In the genomic region with DNA sequence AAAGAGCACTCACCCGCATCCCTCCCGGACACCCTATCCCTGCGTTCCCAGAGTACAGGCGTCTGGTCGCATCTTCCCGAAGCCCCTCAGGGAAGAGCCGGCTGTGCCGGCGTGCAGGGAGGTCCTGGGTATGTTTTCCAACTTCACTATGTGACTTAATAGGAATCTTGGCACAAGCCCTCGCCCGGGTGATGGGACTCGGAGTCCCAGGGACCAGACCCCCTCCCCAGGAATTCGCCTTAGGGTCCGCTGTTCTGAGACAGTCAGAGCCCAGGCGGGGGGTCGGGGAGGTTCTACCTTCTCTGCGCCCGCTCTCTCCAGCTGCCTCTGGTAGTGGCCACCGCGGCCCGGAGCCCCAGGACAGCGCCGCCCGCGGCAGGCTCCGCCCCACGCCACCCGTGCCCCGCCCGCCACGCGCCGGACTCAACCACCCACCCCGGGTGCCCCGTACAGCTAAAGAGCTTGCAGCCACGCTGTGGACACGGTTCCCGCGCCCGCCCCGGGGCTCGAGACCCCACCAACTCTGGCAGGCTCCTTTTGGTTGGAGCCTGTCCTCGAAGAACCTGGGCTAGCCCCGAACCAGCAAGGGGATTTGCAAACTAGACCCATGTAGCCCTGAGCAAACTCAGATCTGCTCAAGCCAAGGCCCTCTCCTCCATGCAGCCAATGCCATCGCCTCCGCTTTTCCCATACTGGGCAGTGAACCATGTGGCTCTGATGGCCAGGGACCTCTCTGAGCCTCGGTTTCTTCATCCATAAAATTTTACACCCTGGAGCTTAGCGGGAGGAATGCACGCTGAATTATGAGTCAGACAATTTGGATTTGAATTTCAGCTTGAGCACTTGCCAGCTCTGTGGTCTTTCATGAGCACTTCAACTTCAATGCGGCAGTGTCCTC, we compare ENCODE assay signal across 8 mouse cellular contexts. TPM values are rescaled to one million over a fixed set of nuclear protein-coding genes. Genes with fewer than 3 reads are reported as not detected.
DNase-seq lines count a peak whose midpoint lies in the region; ATAC-seq and TF ChIP-seq lines count a peak whose summit lies in the region.

Adamtsl4 (minus strand) TSS at position 394 of the 898 bp plus-strand sequence.

- peak; percentile 88 for DNase-seq in adipocyte (ENCODE audit: low spot score)
- peak; percentile 79 for DNase-seq in embryonic facial prominence, embryonic 11.5 days (ENCODE audit: low spot score)
- DNase-seq in heart, adult 2 months = peak; percentile 90 to 92
- DNase-seq in kidney, adult 2 months = peak; percentile 74
- no peak for DNase-seq in c-Kit-positive CD71-positive TER-119-positive erythroid progenitor cells, embryonic 14.5 days (ENCODE audit: low spot score)

- H3K9me3 ChIP-seq in E14TG2a.4 (ENCODE audit: low read length) = no peaks in the 10 kb centered on the region
- no peaks in the 10 kb centered on the region for H3K9me3 ChIP-seq in embryonic facial prominence, embryonic 11.5 days (replicated peaks; ENCODE audit: control insufficient read depth, low read length)
- no peaks in the 10 kb centered on the region for H3K9me3 ChIP-seq in lung, embryonic 15.5 days

- TF ChIP-seq EP300 in heart, adult 2 months (IDR thresholded peaks at IDR 0.05; ENCODE audit: insufficient read depth, low read depth, low read length) = no peak

- 6% methylated on average over 45 of the region's 50 CpGs for WGBS in embryonic facial prominence, embryonic 11.5 days
- WGBS in heart, adult 2 months = 4% methylated on average over 49 of the region's 50 CpGs
- 4% methylated on average over 50 of the region's 50 CpGs for WGBS in kidney, adult 2 months
- WGBS in lung, embryonic 15.5 days = 3% methylated on average over 50 of the region's 50 CpGs

- TF ChIP-seq CTCF in E14TG2a.4 (conservative IDR thresholded peaks at IDR 0.05; ENCODE audit: low read length) = no peak
- TF ChIP-seq CTCF in heart, adult 2 months (IDR thresholded peaks at IDR 0.05) = peak; percentile 38
- TF ChIP-seq CTCF in kidney, adult 2 months (conservative IDR thresholded peaks at IDR 0.05; ENCODE audit: insufficient read depth, insufficient read length, low read depth, low read length) = no peak

- peak within 1 kb of the TSS; percentile 63 for H3K9ac ChIP-seq in embryonic facial prominence, embryonic 11.5 days (replicated peaks; ENCODE audit: low read length)
- H3K9ac ChIP-seq in heart, adult 2 months (ENCODE audit: low read depth, low read length) = peak within 1 kb of the TSS; percentile 80
- H3K9ac ChIP-seq in lung, embryonic 15.5 days = peak within 1 kb of the TSS; percentile 42

- no peaks in the 10 kb centered on the region for H3K79me2 ChIP-seq in heart, adult 2 months (replicated peaks; ENCODE audit: control insufficient read depth, insufficient read depth, low read length)

- no peak within 1 kb of the TSS for H3K27ac ChIP-seq in embryonic facial prominence, embryonic 11.5 days (replicated peaks; ENCODE audit: low read depth, low read length)
- H3K27ac ChIP-seq in heart, adult 2 months = peak within 1 kb of the TSS; percentile 96
- H3K27ac ChIP-seq in kidney, adult 2 months (ENCODE audit: insufficient read depth, low read depth, low read length) = peak within 1 kb of the TSS; percentile 49
- H3K27ac ChIP-seq in lung, embryonic 15.5 days = peak within 1 kb of the TSS; percentile 84

- peak within 1 kb of the TSS; percentile 74 for H3K4me3 ChIP-seq in E14TG2a.4 (replicated peaks; ENCODE audit: low read length)
- peak within 1 kb of the TSS; percentile 39 for H3K4me3 ChIP-seq in embryonic facial prominence, embryonic 11.5 days (ENCODE audit: low read depth, low read length)
- peak within 1 kb of the TSS; percentile 70 for H3K4me3 ChIP-seq in heart, adult 2 months
- peak within 1 kb of the TSS; percentile 49 for H3K4me3 ChIP-seq in kidney, adult 2 months (ENCODE audit: insufficient read depth, low read depth, low read length)
- peak within 1 kb of the TSS; percentile 52 for H3K4me3 ChIP-seq in lung, embryonic 15.5 days

- intact Hi-C loops in heart, adult 2 months (cut with DNase I) = loop anchor here (5.0 kb wide), 1 partner anchor 45 kb away; no protein-coding TSS in a partner anchor

- peak; percentile 72 for TF ChIP-seq POLR2A in heart, adult 2 months (IDR thresholded peaks at IDR 0.05; ENCODE audit: insufficient read depth, low read depth, low read length)
- TF ChIP-seq POLR2A in kidney, adult 2 months (IDR thresholded peaks at IDR 0.05; ENCODE audit: low read depth, low read length) = no peak

- peak within 1 kb of the TSS; percentile 80 for H3K4me2 ChIP-seq in embryonic facial prominence, embryonic 11.5 days (ENCODE audit: low read depth, low read length)
- H3K4me2 ChIP-seq in lung, embryonic 15.5 days = peak within 1 kb of the TSS; percentile 89

- peaks cover 32% of the 10 kb centered on the region for H3K27me3 ChIP-seq in E14TG2a.4 (ENCODE audit: insufficient read depth, low read length)
- peaks cover 3% of the 10 kb centered on the region for H3K27me3 ChIP-seq in embryonic facial prominence, embryonic 11.5 days (ENCODE audit: control insufficient read depth, insufficient read depth, low read length)
- H3K27me3 ChIP-seq in heart, adult 2 months (ENCODE audit: control insufficient read depth, insufficient read depth, low read length) = no peaks in the 10 kb centered on the region
- no peaks in the 10 kb centered on the region for H3K27me3 ChIP-seq in kidney, adult 2 months (replicated peaks; ENCODE audit: control insufficient read depth, insufficient read depth, low read length)
- no peaks in the 10 kb centered on the region for H3K27me3 ChIP-seq in lung, embryonic 15.5 days

- H3K36me3 ChIP-seq in E14TG2a.4 (ENCODE audit: insufficient read depth, low read length) = no peaks in the 10 kb centered on the region
- no peaks in the 10 kb centered on the region for H3K36me3 ChIP-seq in embryonic facial prominence, embryonic 11.5 days (replicated peaks; ENCODE audit: control insufficient read depth, insufficient read depth, low read depth, low read length)
- H3K36me3 ChIP-seq in heart, adult 2 months (ENCODE audit: control insufficient read depth, insufficient read depth, low read length) = no peaks in the 10 kb centered on the region
- H3K36me3 ChIP-seq in kidney, adult 2 months (ENCODE audit: control insufficient read depth, insufficient read depth, low read length) = no peaks in the 10 kb centered on the region
- no peaks in the 10 kb centered on the region for H3K36me3 ChIP-seq in lung, embryonic 15.5 days

- ATAC-seq in embryonic facial prominence, embryonic 11.5 days (replicated peaks; ENCODE audit: insufficient number of reproducible peaks, low FRiP score, low TSS enrichment, low read depth) = peak; percentile 21; the same call in 1 of the 2 replicates
- peak; percentile 67 for ATAC-seq in lung, embryonic 15.5 days (ENCODE audit: borderline replicate concordance, extremely low read depth, low FRiP score, low TSS enrichment)
- ATAC-seq in neutrophil, adult 5-6 weeks (ENCODE audit: extremely low read depth, insufficient number of reproducible peaks, low FRiP score, poor library complexity, severe bottlenecking) = peak; percentile 31; the same call in 1 of the 2 replicates

- H3K4me1 ChIP-seq in E14TG2a.4 (replicated peaks; ENCODE audit: low read depth, low read length) = peaks cover 73% of the 10 kb centered on the region
- H3K4me1 ChIP-seq in embryonic facial prominence, embryonic 11.5 days (ENCODE audit: control insufficient read depth, insufficient read depth, low read length) = peaks cover 5% of the 10 kb centered on the region
- H3K4me1 ChIP-seq in heart, adult 2 months (ENCODE audit: control insufficient read depth, insufficient read depth, low read length) = peaks cover 18% of the 10 kb centered on the region
- H3K4me1 ChIP-seq in kidney, adult 2 months (ENCODE audit: control insufficient read depth, insufficient read depth, low read length) = no peaks in the 10 kb centered on the region; the same call in 1 of the 2 replicates
- H3K4me1 ChIP-seq in lung, embryonic 15.5 days = peaks cover 57% of the 10 kb centered on the region

RNA-seq across cellular contexts. Expression of gene Adamtsl4, which starts in this region (rescaled TPM):
- polyA plus RNA-seq in embryonic facial prominence, embryonic 11.5 days (2014; fragmentation: Nextera tagmentation; extraction: Ambion mirVana) = 0.55 and 0.71 TPM in 2 replicates
- 10 to 100 TPM; 39.2 to 51.4 TPM for total RNA-seq in heart, adult 2 months (2021)
- polyA plus RNA-seq in heart, adult 2 months (2012; rRNA removed) = 36.2 and 46.2 TPM in 2 replicates
- polyA plus RNA-seq in kidney, adult 2 months (2012; rRNA removed) = 5.2 and 6.0 TPM in 2 replicates
- polyA plus RNA-seq in lung, embryonic 15.5 days (2015; fragmentation: Nextera tagmentation; extraction: Ambion mirVana) = 3.1 and 5.7 TPM in 2 replicates
- total RNA-seq in neutrophil, adult 5-6 weeks (2017) = 0.47 and 0.74 TPM in 2 replicates

Comparison
In these comparisons a context has a peak if more than half of its experiments do, and no peak if none do; other contexts are left out.
1. RNA of gene Adamtsl4 (total RNA-seq): 39.2 to 51.4 TPM in heart, adult 2 months; 0.47 to 0.74 TPM in neutrophil, adult 5-6 weeks; every median in the first group is over 10 times any median in the second.
2. Peak in DNase-seq, ATAC-seq, H3K4me3 ChIP-seq, H3K9ac ChIP-seq and H3K4me2 ChIP-seq in embryonic facial prominence, embryonic 11.5 days; RNA of the gene not detected or under 1 TPM.
3. Peak in ATAC-seq in neutrophil, adult 5-6 weeks; RNA of the gene not detected or under 1 TPM.
4. Peak in every context shown above with its lines, with median percentiles within 50 percentile points of each other: H3K4me3 ChIP-seq, ATAC-seq and H3K9ac ChIP-seq.